Mouse (Mus musculus): ENCODE measurements around the gene Mmrn2. TPM values are rescaled to one million over a fixed set of nuclear protein-coding genes. Genes with fewer than 3 reads are reported as not detected.

The Mmrn2 gene
- polyA plus RNA-seq, 1 experiment from 2014 or later = 3.7 TPM

DNA sequence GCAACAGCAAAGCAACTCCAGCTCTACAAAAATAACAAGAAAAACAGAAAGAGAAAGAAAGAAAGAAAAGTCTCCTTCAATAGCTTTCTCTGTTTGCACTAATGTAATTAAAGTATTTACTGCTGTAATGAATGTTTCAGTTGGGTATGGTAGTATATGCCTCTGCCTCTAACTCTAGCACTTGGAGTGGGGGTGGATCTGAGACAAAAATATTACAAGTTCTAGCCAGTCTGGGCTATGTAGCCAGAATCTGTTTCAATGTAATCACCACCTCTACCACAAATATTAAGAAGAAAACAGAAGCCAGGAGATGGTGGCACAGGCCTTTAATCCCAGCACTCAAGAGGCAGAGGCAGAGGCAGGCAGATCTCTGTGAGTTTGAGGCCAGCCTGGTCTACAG, 73.1 kb downstream of the Mmrn2 start:
- Histone ChIP-seq H3K4me2 (no peak overlapping the region), H3K4me1 (no peaks in the 10 kb centered on the region), H3K27me3 (replicated peaks) (no peaks in the 10 kb centered on the region), H3K9me3 (replicated peaks) (no peaks in the 10 kb centered on the region), H3K9ac (no peak overlapping the region), H3K4me3 (no peak overlapping the region), H3K36me3 (peaks cover 11% of the 10 kb centered on the region), H3K27ac (no peak overlapping the region)
- ATAC-seq = no peak

GRCm38 (mm10) chr14:34449807-34450206, 74.5 kb downstream of the Mmrn2 start:
- Histone ChIP-seq H3K4me2 (no peak overlapping the region), H3K36me3 (peaks cover 11% of the 10 kb centered on the region), H3K27me3 (replicated peaks) (no peaks in the 10 kb centered on the region), H3K9me3 (replicated peaks) (no peaks in the 10 kb centered on the region), H3K27ac (no peak overlapping the region), H3K4me1 (no peaks in the 10 kb centered on the region; the same call in 1 of the 2 replicates), H3K9ac (no peak overlapping the region), H3K4me3 (no peak overlapping the region)
- WGBS (ENCODE audit: insufficient replicate concordance) = 69% methylated on average over 9 of the region's 9 CpGs
- no peak for ATAC-seq

- H3K27me3 ChIP-seq (replicated peaks) = no peaks in the 10 kb centered on the region
- ATAC-seq = no peak
- H3K4me1 ChIP-seq = no peaks in the 10 kb centered on the region; the same call in 1 of the 2 replicates
- no peak overlapping the region for H3K9ac ChIP-seq
- no peak overlapping the region for H3K4me2 ChIP-seq
- no peak overlapping the region for H3K4me3 ChIP-seq
- no peaks in the 10 kb centered on the region for H3K9me3 ChIP-seq (replicated peaks)
- no peak overlapping the region for H3K27ac ChIP-seq
- 75% methylated on average over 5 of the region's 5 CpGs for WGBS (ENCODE audit: insufficient replicate concordance)
- H3K36me3 ChIP-seq = peaks cover 11% of the 10 kb centered on the region
Observed at GRCm38 (mm10) chr14:34450451-34450850, 75.2 kb downstream of the Mmrn2 start.

GRCm38 (mm10) chr14:34451872-34452271, 76.6 kb downstream of the Mmrn2 start:
- Histone ChIP-seq H3K27me3 (replicated peaks) (no peaks in the 10 kb centered on the region), H3K9me3 (replicated peaks) (no peaks in the 10 kb centered on the region), H3K4me1 (no peaks in the 10 kb centered on the region; the same call in 1 of the 2 replicates), H3K4me2 (no peak overlapping the region), H3K27ac (no peak overlapping the region), H3K9ac (no peak overlapping the region), H3K4me3 (no peak overlapping the region), H3K36me3 (peaks cover 6% of the 10 kb centered on the region; the same call in 1 of the 2 replicates)
- ATAC-seq = no peak

DNA sequence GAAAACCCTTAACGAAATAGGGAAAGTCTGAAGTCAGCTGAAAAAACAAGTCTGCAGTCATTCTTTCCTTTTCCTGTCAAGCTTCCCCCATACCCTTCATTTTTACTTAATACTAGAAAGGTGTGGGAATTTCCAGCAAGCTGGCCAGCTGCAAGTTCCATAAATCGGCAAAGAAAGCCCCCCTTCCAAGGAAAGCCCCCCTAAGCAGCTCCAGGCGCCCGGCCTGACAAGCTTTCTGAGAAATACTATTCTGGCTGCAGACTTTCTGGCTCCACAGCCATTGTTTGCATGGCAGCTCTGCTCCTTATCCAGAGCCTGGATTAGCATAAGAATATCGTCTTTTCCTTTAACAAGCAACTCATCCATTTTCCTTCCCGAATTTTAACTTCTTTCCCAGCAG, 78.4 kb downstream of the Mmrn2 start:
- H3K27me3 ChIP-seq (replicated peaks) = no peaks in the 10 kb centered on the region
- no peak overlapping the region for H3K4me2 ChIP-seq
- H3K27ac ChIP-seq = no peak overlapping the region
- no peak overlapping the region for H3K9ac ChIP-seq
- no peaks in the 10 kb centered on the region; the same call in 1 of the 2 replicates for H3K4me1 ChIP-seq
- 50% methylated on average over 6 of the region's 6 CpGs for WGBS (ENCODE audit: insufficient replicate concordance)
- H3K36me3 ChIP-seq = no peaks in the 10 kb centered on the region
- H3K9me3 ChIP-seq (replicated peaks) = no peaks in the 10 kb centered on the region
- no peak for ATAC-seq
- H3K4me3 ChIP-seq = no peak overlapping the region

Other genes with a start within 250 kb of the Mmrn2 start
- not detected in 2 replicates for gene Npy4r, start 223.0 kb upstream of the Mmrn2 start, polyA plus RNA-seq (2016; fragmentation: Nextera tagmentation; extraction: Ambion mirVana)
- gene Gprin2, start 173.8 kb upstream of the Mmrn2 start, polyA plus RNA-seq (2016; fragmentation: Nextera tagmentation; extraction: Ambion mirVana) = 0.13 TPM in 2 replicates
- gene Syt15, start 155.9 kb upstream of the Mmrn2 start, polyA plus RNA-seq (2016; fragmentation: Nextera tagmentation; extraction: Ambion mirVana) = 0.44 TPM in 2 replicates
- 8.2 and 9.7 TPM in 2 replicates for gene Shld2, start 65.0 kb upstream of the Mmrn2 start, polyA plus RNA-seq (2016; fragmentation: Nextera tagmentation; extraction: Ambion mirVana)
- 137 and 145 TPM in 2 replicates for gene Glud1, start 64.7 kb upstream of the Mmrn2 start, polyA plus RNA-seq (2016; fragmentation: Nextera tagmentation; extraction: Ambion mirVana)
- gene Fam25c, start 20.0 kb upstream of the Mmrn2 start, polyA plus RNA-seq (2016; fragmentation: Nextera tagmentation; extraction: Ambion mirVana) = not detected in 2 replicates
- gene Sncg, start 676 bp upstream of the Mmrn2 start, polyA plus RNA-seq (2016; fragmentation: Nextera tagmentation; extraction: Ambion mirVana) = 0.49 and 0.57 TPM in 2 replicates
- 8.6 and 8.8 TPM in 2 replicates for gene Bmpr1a, start 127.9 kb downstream of the Mmrn2 start, polyA plus RNA-seq (2016; fragmentation: Nextera tagmentation; extraction: Ambion mirVana)
- not detected in 2 replicates for gene 9230112D13Rik, start 147.3 kb downstream of the Mmrn2 start, polyA plus RNA-seq (2016; fragmentation: Nextera tagmentation; extraction: Ambion mirVana)
- gene Ldb3, start 213.2 kb downstream of the Mmrn2 start, polyA plus RNA-seq (2016; fragmentation: Nextera tagmentation; extraction: Ambion mirVana) = 0.17 and 0.20 TPM in 2 replicates
- gene Opn4, start 224.7 kb downstream of the Mmrn2 start, polyA plus RNA-seq (2016; fragmentation: Nextera tagmentation; extraction: Ambion mirVana) = not detected in 2 replicates